Mouse (Mus musculus) stomach, embryonic 14.5 days (tissue): Measurements from ENCODE around the gene Stx1b. TPM values are rescaled to one million over a fixed set of nuclear protein-coding genes. Genes with fewer than 3 reads are reported as not detected.
A peak's percentile ranks its signal among the peaks of the same experiment; 100 is the strongest.
"Not testable (repeated sequence)": the region's sequence is repeated elsewhere in the genome, so short reads cannot be mapped to it uniquely, and the experiment has no call there.

ENCODE experiments used
- ATAC-seq: fragments of 200-750 bp; cut with Nextera tagmentation; 2 replicates; pipeline ENCODE4 v1.8.0; 2017; ENCODE audit warnings: low read depth, moderate TSS enrichment; ENCODE audit not compliant: insufficient number of reproducible peaks, insufficient read depth, low FRiP score
- H3K27ac ChIP-seq: fragments of 300-500 bp; sonication (generic); 2 replicates; pipeline ENCODE4 v1.5.1; 2014; ENCODE audit warnings: mild to moderate bottlenecking, low read length, moderate library complexity, mixed read lengths
- H3K27me3 ChIP-seq: fragments of 300-500 bp; sonication (generic); 2 replicates; pipeline ENCODE4 v1.6.1; 2014; ENCODE audit warnings: low read length, control low read depth, mixed read lengths; ENCODE audit not compliant: control insufficient read depth, insufficient read depth
- H3K36me3 ChIP-seq: fragments of 300-500 bp; sonication (generic); 2 replicates; pipeline ENCODE4 v1.6.1; 2014; ENCODE audit warnings: mild to moderate bottlenecking, control low read depth, low read length, moderate library complexity, mixed read lengths; ENCODE audit not compliant: control insufficient read depth, insufficient read depth
- H3K4me1 ChIP-seq: fragments of 300-500 bp; sonication (generic); 2 replicates; pipeline ENCODE4 v1.6.1; 2014; ENCODE audit warnings: low read length, control low read depth, mixed read lengths; ENCODE audit not compliant: control insufficient read depth, insufficient read depth
- H3K4me2 ChIP-seq: fragments of 300-500 bp; sonication (generic); replicated peaks from 2 replicates; pipeline ENCODE4 v1.6.1; 2014; ENCODE audit warnings: low read depth, low read length, control low read depth
- H3K4me3 ChIP-seq: fragments of 300-500 bp; sonication (generic); 2 replicates; pipeline ENCODE4 v1.5.1; 2014; ENCODE audit warnings: low read depth, low read length, control low read depth
- H3K9ac ChIP-seq: fragments of 300-500 bp; sonication (generic); replicated peaks from 2 replicates; pipeline ENCODE4 v1.6.1; 2014; ENCODE audit warnings: low read depth, mild to moderate bottlenecking, control low read depth, low read length, moderate library complexity, mixed read lengths
- H3K9me3 ChIP-seq: fragments of 300-500 bp; sonication (generic); 2 replicates; pipeline ENCODE4 v1.6.1; 2016; ENCODE audit warnings: low read depth, low read length, control low read depth; ENCODE audit not compliant: control insufficient read depth
- WGBS: fragments of 180-500 bp; shearing (Covaris S2); extraction: QIAGEN DNeasy Blood & Tissue Kit; methylation state at CpG from one replicate; pipeline ENCODE4 v1.1.7; 2014; 5-methylcytosine and 5-hydroxymethylcytosine counted together
- polyA plus RNA-seq: library from polyadenylated mRNA; unstranded; fragments of >200 nt; fragmentation: Nextera tagmentation; extraction: Ambion mirVana; gene quantifications from 2 replicates; pipeline ENCODE4 v1.2.1, GENCODE M21; 2014

Gene Stx1b
- polyA plus RNA-seq, 1 experiment from 2014 or later, result 6.3 TPM

DNA sequence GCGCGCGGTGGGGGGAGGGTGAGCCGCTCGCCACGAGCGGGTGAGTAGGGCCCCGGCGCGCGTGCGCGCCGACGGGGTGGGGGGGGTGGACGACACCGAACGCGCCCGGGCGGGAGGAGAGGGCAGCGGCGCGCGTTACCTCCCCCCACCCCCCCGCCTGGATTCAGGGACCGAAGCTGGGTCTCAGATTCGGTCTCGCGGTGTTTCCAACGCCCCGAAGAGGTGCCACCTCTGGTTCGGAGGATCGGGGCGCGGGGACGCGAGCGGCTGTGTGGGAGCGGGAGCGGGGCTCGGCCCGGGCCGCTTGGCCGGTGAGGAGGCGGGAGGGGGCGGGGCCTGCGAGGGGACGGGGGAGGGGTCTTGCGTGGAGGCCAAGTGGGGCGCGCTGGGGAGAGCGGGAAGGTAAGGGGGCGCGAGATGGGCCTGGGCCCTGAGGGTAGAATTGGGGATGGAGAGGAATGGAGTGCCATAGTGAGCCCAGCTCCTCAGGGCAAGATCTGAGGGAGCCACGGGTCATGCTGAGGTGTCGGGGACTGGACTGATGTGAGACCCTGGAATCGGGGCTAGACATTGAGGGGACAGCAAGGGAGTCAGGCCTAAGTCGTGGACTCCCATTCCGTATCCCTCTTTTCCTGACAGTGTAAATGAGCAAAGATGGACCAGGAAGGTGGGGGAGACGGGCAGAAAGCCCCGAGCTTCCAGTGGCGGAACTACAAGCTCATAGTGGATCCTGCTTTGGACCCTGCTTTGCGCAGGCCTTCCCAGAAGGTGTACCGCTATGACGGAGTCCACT lies 46.7 kb downstream of the Stx1b start:
- ATAC-seq, result peak; percentile 35
- peak overlapping the region; percentile 91 for H3K4me2 ChIP-seq
- no peaks in the 10 kb centered on the region for H3K27me3 ChIP-seq
- peaks cover 36% of the 10 kb centered on the region for H3K36me3 ChIP-seq
- peaks cover 7% of the 10 kb centered on the region for H3K4me1 ChIP-seq
- H3K9me3 ChIP-seq, result no peaks in the 10 kb centered on the region
- H3K4me3 ChIP-seq, result peak overlapping the region; percentile 85
- peak overlapping the region; percentile 93 for H3K9ac ChIP-seq
- 2% methylated on average over 54 of the region's 66 CpGs for WGBS
- H3K27ac ChIP-seq, result peak overlapping the region; percentile 99

DNA sequence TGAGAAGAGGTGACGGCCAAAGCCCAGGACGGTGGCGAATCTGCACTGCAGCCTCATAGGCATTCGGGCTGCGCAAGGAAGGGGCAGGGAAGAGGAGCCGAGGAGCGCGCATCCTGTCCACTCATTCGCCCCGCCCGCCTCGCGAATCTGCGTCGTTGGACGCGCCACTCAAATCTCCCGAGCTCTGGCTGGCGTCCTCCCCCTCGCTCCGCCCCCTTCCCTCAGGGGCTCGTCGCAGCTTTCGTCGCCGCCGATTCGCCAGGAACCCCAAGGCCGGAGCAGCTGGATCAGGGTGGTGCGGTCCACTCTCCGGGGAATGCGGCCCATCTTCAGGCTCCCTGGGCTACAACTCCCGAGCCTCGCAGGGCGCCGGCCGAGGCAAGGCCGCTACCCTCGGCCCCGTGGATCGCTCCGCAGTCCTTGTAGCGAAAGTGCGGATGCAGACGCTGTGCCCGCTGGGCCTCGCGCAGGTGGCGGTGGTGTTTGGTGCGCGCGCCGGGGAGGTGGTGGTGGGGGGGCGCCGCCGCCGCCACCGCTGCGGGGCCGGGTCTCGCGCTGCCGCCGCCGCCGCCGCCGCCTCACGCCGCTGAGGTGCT lies 47.4 kb downstream of the Stx1b start:
- peaks cover 7% of the 10 kb centered on the region for H3K4me1 ChIP-seq
- ATAC-seq, result peak; percentile 92
- no peaks in the 10 kb centered on the region for H3K9me3 ChIP-seq
- H3K27ac ChIP-seq, result peak overlapping the region; percentile 99
- WGBS, result 0% methylated on average over 54 of the region's 70 CpGs
- H3K36me3 ChIP-seq, result peaks cover 29% of the 10 kb centered on the region
- H3K27me3 ChIP-seq, result no peaks in the 10 kb centered on the region
- H3K4me3 ChIP-seq, result peak overlapping the region; percentile 85
- H3K9ac ChIP-seq, result peak overlapping the region; percentile 93
- H3K4me2 ChIP-seq, result peak overlapping the region; percentile 51

DNA sequence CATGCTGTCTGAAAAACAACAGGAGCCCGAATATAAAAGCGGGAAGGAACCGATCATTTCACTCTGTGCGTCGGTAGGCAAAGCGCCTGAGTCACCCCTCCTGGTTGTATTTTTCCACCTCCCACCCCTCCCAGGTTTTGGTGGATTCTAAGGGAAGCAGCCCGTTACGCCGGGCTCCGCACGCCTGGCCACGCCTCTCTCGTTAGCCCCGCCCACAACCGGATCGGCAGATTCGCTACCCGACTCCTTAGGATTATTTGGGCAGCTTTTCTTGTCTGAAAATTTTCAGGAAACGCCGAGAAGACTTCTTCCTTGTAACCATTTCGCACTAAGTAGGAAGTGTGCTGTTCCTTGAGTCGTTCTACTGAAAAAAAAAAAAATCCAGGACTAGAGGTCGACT lies 47.9 kb downstream of the Stx1b start, which contains the start of gene Setd1a:
TSS of gene Setd1a (plus strand) at position 245 of the 400 bp plus-strand sequence.
- ATAC-seq, result peak; percentile 61; the same call in 1 of the 2 replicates
- peak within 1 kb of the TSS; percentile 85 for H3K4me3 ChIP-seq
- peak within 1 kb of the TSS; percentile 99 for H3K27ac ChIP-seq
- no peaks in the 10 kb centered on the region for H3K27me3 ChIP-seq
- peak within 1 kb of the TSS; percentile 91 for H3K4me2 ChIP-seq
- H3K4me1 ChIP-seq, result peaks cover 10% of the 10 kb centered on the region
- no peaks in the 10 kb centered on the region for H3K9me3 ChIP-seq
- peaks cover 24% of the 10 kb centered on the region for H3K36me3 ChIP-seq
- under 1% methylated on average over 23 of the region's 23 CpGs for WGBS
- peak within 1 kb of the TSS; percentile 93 for H3K9ac ChIP-seq

DNA sequence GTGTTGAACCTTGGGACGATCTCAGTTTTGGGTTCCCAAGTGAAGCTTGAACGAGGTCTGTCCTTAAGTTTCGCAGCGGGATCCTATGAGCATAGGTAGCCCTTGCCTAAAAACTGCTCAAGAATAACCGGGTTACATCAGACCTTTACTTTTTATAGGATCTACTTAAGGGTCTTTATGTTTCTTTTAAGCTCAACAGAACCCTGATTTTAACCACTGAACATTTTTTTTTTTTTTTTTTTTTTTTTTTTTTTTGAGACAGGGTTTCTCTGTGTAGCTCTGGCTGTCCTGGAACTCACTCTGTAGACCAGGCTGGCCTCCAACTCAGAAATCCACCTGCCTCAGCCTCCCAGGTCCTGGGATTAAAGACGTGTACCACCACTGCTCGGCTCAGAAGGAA lies 48.5 kb downstream of the Stx1b start:
- not testable (repeated sequence) for H3K9me3 ChIP-seq, H3K27ac ChIP-seq, H3K27me3 ChIP-seq, ATAC-seq
- H3K4me3 ChIP-seq, result peak overlapping the region; percentile 85
- peak overlapping the region; percentile 51 for H3K4me2 ChIP-seq
- H3K9ac ChIP-seq, result peak overlapping the region; percentile 93; the same call in 1 of the 2 replicates
- peaks cover 15% of the 10 kb centered on the region for H3K4me1 ChIP-seq
- H3K36me3 ChIP-seq, result peaks cover 18% of the 10 kb centered on the region; the same call in 1 of the 2 replicates
- 76% methylated on average over 7 of the region's 7 CpGs for WGBS

DNA sequence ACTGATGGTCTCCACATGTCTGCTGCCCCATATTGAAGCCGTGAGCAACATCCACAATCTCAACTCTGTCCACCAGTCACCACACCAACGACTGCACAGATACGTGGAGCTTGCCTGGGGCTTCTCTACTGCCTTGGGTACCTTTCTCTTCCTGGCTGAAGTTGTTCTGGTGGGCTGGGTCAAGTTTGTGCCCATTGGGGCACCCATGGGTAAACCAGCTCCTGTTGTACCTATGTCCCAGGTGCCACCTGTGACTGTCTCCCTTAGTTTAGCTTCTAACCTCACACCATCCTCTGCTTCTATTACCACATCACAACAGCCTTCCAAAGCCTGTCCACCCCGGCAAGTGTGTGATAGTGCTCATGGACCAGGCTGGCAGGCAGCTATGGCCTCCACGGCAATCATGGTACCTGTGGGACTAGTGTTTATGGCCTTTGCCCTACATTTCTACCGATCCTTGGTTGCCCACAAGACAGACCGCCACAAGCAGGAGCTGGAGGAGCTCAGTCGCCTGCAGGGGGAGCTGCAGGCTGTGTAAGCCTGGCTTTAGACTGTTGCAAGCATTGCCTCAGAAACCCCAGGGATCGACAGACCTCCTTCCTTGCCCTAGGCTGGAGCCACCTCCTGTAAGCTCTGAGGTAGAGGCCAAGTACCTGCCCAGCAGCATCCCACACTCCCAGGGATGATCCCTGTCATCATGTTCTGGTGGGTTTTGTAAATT lies 50.5 kb downstream of the Stx1b start:
- Histone ChIP-seq H3K4me1 (peaks cover 22% of the 10 kb centered on the region), H3K9ac (no peak overlapping the region), H3K4me2 (no peak overlapping the region), H3K9me3 (no peaks in the 10 kb centered on the region), H3K27me3 (no peaks in the 10 kb centered on the region), H3K27ac (no peak overlapping the region), H3K4me3 (no peak overlapping the region), H3K36me3 (peaks cover 3% of the 10 kb centered on the region; the same call in 1 of the 2 replicates)
- ATAC-seq, result no peak
- 39% methylated on average over 9 of the region's 9 CpGs for WGBS

DNA sequence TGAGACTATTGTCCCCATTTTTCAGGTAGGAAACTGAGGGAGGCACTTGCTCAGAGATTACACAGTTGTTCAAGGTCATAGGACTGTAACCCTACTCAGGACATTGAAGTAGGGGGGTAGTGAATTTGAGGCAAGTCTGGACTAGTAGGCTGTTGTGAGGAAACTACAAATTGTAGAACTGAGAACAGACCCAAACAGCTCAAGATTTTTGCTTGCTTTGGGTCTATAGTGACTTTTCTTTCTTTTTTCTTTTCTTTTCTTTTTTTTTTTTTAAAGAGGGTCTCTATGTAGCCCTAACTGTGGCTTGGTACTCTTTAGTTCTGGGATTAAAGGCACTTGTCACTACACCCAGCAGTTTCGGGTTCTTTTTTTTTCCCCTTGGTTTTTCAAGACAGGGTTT lies 51.8 kb downstream of the Stx1b start:
- no peak overlapping the region for H3K4me3 ChIP-seq
- 100% methylated on average over 1 of the region's 1 CpGs for WGBS
- ATAC-seq, result no peak
- no peak overlapping the region for H3K4me2 ChIP-seq
- H3K27ac ChIP-seq, result no peak overlapping the region
- no peak overlapping the region for H3K9ac ChIP-seq
- H3K4me1 ChIP-seq, result peaks cover 19% of the 10 kb centered on the region
- no peaks in the 10 kb centered on the region for H3K27me3 ChIP-seq
- H3K36me3 ChIP-seq, result peaks cover 3% of the 10 kb centered on the region; the same call in 1 of the 2 replicates
- H3K9me3 ChIP-seq, result no peaks in the 10 kb centered on the region

DNA sequence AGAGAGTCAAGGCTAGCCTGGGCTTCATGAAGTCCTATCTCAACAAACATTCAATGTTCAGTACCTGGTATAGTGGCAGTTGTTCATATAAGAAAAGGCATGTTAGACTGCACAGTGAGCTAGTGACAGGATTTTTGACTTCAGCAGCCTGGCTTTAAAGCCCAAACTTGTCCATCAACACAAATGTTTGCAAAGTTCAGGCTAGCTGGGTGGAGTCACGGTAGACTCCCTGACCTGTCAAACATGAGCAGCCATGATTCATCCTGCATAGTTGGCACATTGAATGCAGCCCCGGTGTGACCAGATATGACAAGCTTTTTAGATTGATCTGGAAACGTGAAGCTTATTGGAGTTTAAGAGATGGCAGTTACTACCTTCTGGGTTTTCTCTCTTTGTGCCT lies 52.3 kb downstream of the Stx1b start:
- Histone ChIP-seq H3K4me1 (peaks cover 19% of the 10 kb centered on the region), H3K9ac (no peak overlapping the region), H3K4me2 (no peak overlapping the region), H3K27me3 (no peaks in the 10 kb centered on the region), H3K36me3 (peaks cover 8% of the 10 kb centered on the region; the same call in 1 of the 2 replicates), H3K9me3 (no peaks in the 10 kb centered on the region), H3K4me3 (no peak overlapping the region), H3K27ac (no peak overlapping the region)
- WGBS, result 50% methylated on average over 3 of the region's 3 CpGs
- ATAC-seq, result no peak

DNA sequence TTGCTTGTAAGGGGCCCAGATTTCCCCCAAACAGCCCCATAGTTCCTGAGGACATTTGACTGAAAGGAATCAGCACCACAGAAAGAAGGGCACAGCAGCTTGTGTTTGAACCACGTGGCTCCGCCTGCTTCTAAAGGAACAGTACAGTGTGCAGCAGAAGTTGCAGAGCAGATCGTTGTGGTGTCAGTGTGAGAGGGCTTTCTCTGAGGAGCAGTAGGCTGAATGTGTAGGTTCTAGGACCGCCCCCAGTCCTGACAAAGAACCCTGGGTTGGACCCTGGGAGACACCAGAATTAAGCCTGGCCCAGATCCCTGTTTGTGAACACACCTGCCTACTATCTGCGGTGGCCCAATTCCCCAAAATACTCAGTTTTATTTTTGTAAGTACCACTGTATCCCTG lies 53.1 kb downstream of the Stx1b start:
- H3K4me3 ChIP-seq, result peak overlapping the region; percentile 62; the same call in 1 of the 2 replicates
- no peak for ATAC-seq
- H3K27ac ChIP-seq, result no peak overlapping the region
- H3K36me3 ChIP-seq, result peaks cover 13% of the 10 kb centered on the region; the same call in 1 of the 2 replicates
- H3K4me2 ChIP-seq, result peak overlapping the region; percentile 72
- H3K9ac ChIP-seq, result peak overlapping the region; percentile 78
- peaks cover 19% of the 10 kb centered on the region for H3K4me1 ChIP-seq
- WGBS, result 60% methylated on average over 5 of the region's 5 CpGs
- H3K27me3 ChIP-seq, result no peaks in the 10 kb centered on the region
- no peaks in the 10 kb centered on the region for H3K9me3 ChIP-seq
